Mouse (Mus musculus): Measurements from ENCODE around the gene Serpina1f.

DNA sequence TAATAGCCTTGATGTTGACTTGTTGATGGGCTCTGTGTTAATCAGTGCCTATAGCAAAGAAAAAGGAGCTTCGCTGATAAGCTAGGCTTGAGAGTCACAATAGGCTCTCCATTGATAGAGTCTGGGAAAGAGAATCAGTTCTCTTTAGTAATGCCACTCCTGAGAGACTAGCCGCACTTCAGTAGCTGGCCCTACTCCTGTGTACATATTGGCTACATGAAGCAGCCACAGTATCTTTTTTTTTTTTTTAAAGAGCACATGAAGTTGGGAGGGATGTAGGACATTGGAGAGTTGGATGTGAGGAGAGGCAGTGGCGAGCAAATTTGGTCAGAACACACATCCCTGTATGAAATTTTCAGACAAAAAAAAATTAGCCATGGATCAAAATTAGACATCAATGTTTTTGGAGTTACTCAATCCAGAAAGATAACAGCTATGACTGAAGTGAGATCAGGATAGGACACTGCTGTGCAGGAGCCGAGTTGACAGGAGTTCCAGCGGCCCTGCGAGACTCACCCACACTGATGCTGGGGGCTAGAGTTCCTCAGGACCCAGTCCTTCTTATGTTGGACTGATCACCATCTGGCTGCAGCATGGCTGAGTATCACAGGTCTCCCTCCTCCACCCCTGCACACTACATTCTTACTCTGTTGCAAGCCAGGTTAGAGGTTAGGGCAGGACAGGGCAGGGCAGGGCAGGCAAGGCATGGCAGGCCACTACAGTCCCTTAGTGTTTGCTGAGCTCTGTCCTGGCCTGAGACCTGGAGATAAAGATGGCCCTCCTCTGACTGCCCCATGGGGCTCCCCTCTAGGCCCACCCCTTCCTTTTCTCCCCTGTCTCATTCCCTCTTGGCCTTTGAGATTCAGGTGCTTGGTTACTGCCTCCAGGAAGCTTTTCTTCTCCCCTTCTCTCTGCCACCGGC is 39.9 kb downstream of the Serpina1f start:
- TF ChIP-seq POLR2A (IDR thresholded peaks at IDR 0.05; ENCODE audit: insufficient read depth, low read depth, low read length) (no peak), CTCF (IDR thresholded peaks at IDR 0.05; ENCODE audit: insufficient read depth, low read depth, low read length) (no peak)

Data from olfactory bulb, adult 2 months (tissue).